Mouse (Mus musculus): ENCODE results near the gene Wnt7a.

- TF ChIP-seq TCF12 (IDR thresholded peaks at IDR 0.05; ENCODE audit: insufficient read depth, poor library complexity, severe bottlenecking) (no peak), POLR2A (IDR thresholded peaks at IDR 0.05; ENCODE audit: insufficient read length, low read depth) (no peak), POLR2AphosphoS2 (IDR thresholded peaks at IDR 0.05; ENCODE audit: insufficient read length, low read depth) (no peak), MAX (IDR thresholded peaks at IDR 0.05; ENCODE audit: low read depth) (no peak), MYOG (IDR thresholded peaks at IDR 0.05; ENCODE audit: control insufficient read depth in 1 of 3, insufficient read depth in 1 of 3, insufficient read length in 2 of 3, low read depth in 2 of 3) (no peak), USF1 (IDR thresholded peaks at IDR 0.05; ENCODE audit: low read depth) (no peak), E2F4 (IDR thresholded peaks at IDR 0.05; ENCODE audit: insufficient read depth) (no peak), CEBPB (IDR thresholded peaks at IDR 0.05; ENCODE audit: insufficient read depth, poor library complexity, severe bottlenecking) (no peak), SRF (IDR thresholded peaks at IDR 0.05; ENCODE audit: control insufficient read depth, insufficient read length, low read depth) (no peak), TCF3 (IDR thresholded peaks at IDR 0.05; ENCODE audit: insufficient read length, low read depth) (no peak), MYOD1 (IDR thresholded peaks at IDR 0.05; ENCODE audit: control insufficient read depth in 1 of 3, insufficient read length in 2 of 3, low read depth in 2 of 3) (no peak), REST (IDR thresholded peaks at IDR 0.05; ENCODE audit: insufficient read depth, insufficient read length) (no peak)
These were observed 64.9 kb downstream of the Wnt7a start for GRCm38 (mm10) chr6:91346071-91346905.

Data from myocyte (in vitro differentiated cells).